Mouse (Mus musculus) layer of hippocampus, adult 8-10 months (tissue): ENCODE measurements around the gene Adamtsl3. TPM values are rescaled to one million over a fixed set of nuclear protein-coding genes. Genes with fewer than 3 reads are reported as not detected.

Experiments
- DNase-seq, 2 experiments: peaks; one replicate each; pipeline ENCODE4 v3.0.0; 2022; ENCODE audit warnings: low spot score in 2 of 2
- total RNA-seq, 4 experiments: library from RNA; stranded (reverse); gene quantifications; 2 replicates each; pipeline ENCODE4 v1.2.4; 2022

Adamtsl3 gene
- total RNA-seq, 4 experiments from 2014 or later: 2.0 to 4.4 (median 3.6) TPM

GRCm38 (mm10) chr7:82360186-82360585 is 24.7 kb downstream of the Adamtsl3 start:
- DNase-seq: no peak

GRCm38 (mm10) chr7:82361127-82361526 is 25.6 kb downstream of the Adamtsl3 start:
- DNase-seq: no peak

- DNase-seq: peak in 1 of 2 experiments; percentile 16
These were observed 29.1 kb downstream of the Adamtsl3 start for GRCm38 (mm10) chr7:82364567-82364966.

GRCm38 (mm10) chr7:82366056-82366455 is 30.6 kb downstream of the Adamtsl3 start:
- DNase-seq: no peak

GRCm38 (mm10) chr7:82366471-82366870 is 31.0 kb downstream of the Adamtsl3 start:
- DNase-seq: no peak

- no peak for DNase-seq
These were observed 32.6 kb downstream of the Adamtsl3 start for GRCm38 (mm10) chr7:82368047-82368446.

- DNase-seq: no peak
These were observed 34.6 kb downstream of the Adamtsl3 start for GRCm38 (mm10) chr7:82370132-82370531.

DNA sequence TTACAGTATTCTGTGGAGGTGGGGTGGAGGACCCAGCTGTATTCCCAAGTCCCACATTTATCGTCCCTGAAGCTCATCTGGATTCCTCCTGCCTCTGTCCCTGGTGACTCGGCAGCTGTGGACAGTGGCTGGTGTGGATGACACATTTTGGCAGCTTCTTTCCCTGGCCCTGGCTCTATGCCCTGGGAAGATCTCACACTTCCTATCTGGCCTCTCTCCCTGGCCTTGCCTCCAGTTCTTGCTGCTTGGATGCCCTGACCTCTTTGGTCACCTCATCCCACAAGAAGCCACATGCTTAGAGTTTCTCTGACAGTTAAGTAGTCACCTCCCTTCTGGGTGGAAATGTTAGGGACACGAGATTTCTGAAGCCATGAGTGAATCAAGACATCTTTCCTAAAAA is 35.9 kb downstream of the Adamtsl3 start:
- peak; percentile 11 to 15 for DNase-seq

GRCm38 (mm10) chr7:82378311-82378710 is 42.8 kb downstream of the Adamtsl3 start:
- no peak for DNase-seq

- no peak for DNase-seq
These were observed 44.3 kb downstream of the Adamtsl3 start for GRCm38 (mm10) chr7:82379765-82380164.

DNA sequence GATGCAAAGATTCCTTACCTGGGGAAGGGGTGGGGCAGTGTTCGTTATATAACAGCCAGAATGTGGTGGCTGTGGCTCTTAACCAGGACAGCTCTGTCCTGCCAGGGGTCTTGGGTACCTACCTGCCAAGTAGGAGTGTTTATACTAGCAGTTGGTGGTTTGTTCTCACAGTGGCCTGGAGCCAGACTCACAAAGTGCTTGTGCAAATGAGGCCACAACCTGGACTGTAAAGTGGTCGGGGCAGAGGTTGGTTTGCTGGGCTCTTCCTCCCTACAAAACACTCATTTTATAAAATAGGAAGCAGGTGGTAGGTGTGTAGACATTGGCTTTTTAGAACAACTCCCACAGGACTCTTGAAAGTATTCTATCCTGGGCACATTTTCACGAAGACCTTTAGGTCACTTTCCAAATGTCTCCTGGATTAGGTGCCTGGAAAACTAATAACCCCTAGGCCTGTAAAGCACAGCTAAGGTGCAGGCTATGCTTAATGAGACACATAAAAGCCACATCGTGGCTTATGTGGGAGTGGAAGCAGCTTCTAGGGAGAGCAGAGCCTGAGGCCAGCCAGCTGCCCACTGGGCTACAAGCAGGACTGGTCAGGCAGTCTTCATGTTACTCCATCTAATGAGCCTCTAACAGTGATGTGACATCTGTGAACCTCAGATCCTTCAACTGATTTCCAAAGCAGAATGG is 47.5 kb downstream of the Adamtsl3 start:
- DNase-seq: no peak

DNA sequence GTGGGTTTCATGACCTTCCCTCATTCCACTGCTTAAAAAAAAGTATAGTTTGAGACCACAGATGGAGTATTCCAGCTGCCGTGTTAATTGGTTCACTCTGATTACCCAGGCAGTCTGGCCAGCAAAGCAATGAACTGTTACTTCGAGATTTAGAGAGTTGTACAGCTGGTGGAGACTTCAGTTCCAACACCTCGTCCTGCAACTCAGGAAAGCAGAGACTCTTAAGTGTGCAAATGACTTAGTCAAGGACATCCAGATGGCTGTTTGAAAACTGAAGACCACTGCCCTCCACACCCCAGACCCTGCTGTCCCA is 48.0 kb downstream of the Adamtsl3 start:
- DNase-seq: no peak

- no peak for DNase-seq
These were observed 51.6 kb downstream of the Adamtsl3 start for GRCm38 (mm10) chr7:82387121-82387520.

DNA sequence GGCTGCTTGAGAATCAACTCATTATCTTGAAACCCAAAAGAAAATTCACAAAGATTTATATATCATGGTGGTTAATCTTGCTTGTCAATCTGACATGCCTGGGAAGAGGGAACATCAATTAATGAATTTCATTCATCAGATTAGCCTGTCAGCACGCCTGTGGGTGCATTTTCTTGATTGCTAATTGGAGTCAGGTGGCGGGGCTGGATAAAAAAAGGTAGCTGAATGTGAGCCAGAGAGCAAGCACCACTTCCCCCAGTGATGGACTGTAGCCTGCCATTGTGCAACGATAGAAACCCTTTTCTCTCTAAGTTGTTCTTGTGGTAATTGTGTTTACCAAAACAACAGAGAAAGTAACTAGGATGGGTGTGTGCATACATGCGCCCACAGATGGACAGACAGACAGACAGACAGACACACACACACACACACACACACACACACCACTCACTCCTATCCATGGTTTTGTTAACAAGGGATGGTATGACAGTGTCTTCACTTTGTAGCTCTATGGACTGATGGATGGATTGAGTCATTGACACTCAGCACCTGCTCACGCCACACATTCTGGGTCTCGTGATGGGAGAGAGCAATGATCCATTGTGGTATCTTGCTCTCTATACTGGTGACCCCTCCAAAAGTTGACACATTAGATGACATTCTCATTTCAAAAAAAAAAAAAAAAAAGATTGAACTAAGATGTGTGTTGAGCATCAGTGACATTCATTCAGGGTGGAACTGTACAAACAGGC is 59.1 kb downstream of the Adamtsl3 start:
- DNase-seq: no peak

DNA sequence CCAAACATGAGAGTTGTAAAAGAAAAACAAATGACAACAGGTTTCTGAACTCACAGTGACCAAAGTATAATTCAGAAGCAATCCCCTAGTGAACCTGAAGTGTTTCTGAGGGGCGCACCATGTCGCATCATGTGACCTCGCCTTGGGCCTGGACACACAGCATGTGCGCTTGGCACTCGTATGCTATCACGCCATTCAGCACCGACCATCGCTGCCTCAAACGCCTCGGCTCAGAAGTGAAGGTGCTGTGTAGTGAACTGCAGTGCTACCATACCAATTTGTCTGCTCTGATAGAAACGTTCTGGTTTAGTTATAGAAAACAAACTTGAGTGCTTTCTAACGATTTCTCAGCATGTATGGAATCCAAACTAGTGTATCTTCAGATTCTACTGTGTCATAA is 59.7 kb downstream of the Adamtsl3 start:
- no peak for DNase-seq

- no peak for DNase-seq
These were observed 60.4 kb downstream of the Adamtsl3 start for GRCm38 (mm10) chr7:82395751-82396512.

DNA sequence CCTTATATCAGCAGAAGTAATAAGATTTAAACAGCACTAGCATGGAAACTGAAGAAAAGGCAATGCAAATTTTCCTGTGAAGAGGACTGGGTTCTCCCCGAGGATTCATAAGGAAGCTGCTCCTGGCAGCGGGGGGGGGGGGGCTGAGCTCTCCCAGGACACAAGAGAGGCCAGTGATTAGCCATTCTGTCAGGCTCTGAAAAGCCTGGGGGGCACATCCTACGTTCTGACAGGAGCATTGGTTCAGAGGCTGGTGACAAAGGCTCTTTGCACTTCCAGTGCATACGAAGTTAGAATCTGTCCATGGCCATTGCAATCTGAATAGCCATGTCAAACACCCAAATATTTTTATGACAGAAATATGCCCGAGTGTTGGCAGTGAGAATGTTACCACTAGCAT is 61.4 kb downstream of the Adamtsl3 start:
- DNase-seq: no peak

GRCm38 (mm10) chr7:82397632-82398031 is 62.1 kb downstream of the Adamtsl3 start:
- DNase-seq: no peak

DNA sequence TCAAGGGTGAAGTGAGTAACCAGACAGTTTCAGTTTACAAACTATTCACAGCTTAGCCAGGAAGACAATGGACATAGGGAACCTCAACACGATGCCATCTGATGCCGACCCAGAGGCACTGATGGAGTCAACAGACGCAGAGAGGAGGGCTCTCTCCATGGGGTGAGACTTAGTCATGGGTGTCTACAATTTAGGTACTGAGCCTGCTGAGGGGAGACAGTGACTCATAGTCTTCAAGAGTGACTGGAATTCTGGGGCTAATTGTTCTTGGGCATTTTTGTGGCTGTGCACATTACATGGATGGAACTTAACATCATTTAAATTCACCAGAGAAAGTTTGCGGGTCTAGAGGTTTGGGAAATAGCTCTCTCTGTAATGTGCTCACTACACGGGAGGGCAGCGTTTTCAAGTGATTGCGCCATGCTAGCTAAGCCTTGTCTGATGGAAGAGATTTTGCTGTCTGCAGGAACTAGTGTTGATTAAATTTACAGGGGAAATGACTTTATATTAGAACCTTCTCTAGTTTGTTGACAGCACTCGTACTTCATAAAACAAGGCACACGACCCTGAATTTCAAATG is 70.1 kb downstream of the Adamtsl3 start:
- DNase-seq: no peak

- DNase-seq: no peak
These were observed 75.5 kb downstream of the Adamtsl3 start for GRCm38 (mm10) chr7:82410966-82411365.

DNA sequence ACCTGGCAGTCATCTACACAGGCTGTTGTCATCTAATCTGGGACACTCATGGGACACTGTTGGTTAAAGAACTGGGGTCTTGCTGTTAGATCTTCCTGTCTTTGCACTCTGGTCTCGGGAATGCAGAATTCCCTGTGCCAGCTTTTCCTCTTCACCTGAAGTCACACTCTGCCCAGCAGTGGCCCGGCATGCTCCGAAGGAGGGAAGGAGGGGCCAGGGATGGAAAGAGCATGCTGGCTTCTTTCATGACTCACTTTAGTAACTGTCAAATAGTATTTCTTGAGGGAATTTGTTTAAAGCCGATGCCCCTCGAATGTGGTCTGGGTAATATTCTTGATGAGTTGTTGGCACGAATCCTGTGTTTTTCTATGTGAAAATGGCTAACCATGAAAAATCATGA is 81.2 kb downstream of the Adamtsl3 start:
- DNase-seq: no peak

DNA sequence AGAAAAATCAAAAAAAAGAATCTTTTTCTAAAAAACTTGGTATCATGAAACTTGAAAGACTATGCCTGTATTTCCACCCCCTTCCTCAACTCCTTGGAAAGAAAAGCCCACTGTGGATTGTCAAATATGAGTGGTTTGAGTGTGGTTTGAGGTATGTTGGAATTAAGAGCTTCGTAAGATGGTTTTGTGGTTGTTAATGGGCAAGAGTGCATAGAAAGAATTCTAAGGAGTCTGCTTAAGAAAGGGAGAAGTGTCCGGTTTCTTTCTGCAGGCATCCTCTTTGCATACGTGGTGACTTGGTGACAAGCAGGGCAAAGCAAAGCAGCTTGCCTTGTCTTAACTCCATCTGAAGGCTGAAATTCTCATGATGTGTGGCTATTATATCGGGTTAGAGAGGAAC is 81.6 kb downstream of the Adamtsl3 start:
- DNase-seq: no peak
